Mouse (Mus musculus) yolk sac, embryonic 10.5 days (tissue): ENCODE data around the gene Ncf2.
"Not testable (repeated sequence)": the region's sequence is repeated elsewhere in the genome, so short reads cannot be mapped to it uniquely, and the experiment has no call there.

Experiments
- DNase-seq: peaks from one replicate; pipeline ENCODE4 v3.0.0-alpha.2; 2017; ENCODE audit warnings: low spot score

Gene Ncf2

GRCm38 (mm10) chr1:152799897-152800296 lies at the start of gene Ncf2:
Gene Ncf2, plus strand, starts transcription at chr1:152800194.
- DNase-seq = peak; percentile 73

- no peak for DNase-seq
These were observed 49.6 kb upstream of the Ncf2 start, which contains the start of gene Apobec4 for GRCm38 (mm10) chr1:152750312-152750965. Gene Apobec4, plus strand, starts transcription at chr1:152750551.

GRCm38 (mm10) chr1:152761791-152762190 lies 38.2 kb upstream of the Ncf2 start:
- DNase-seq = no peak

GRCm38 (mm10) chr1:152766032-152766772 lies 33.8 kb upstream of the Ncf2 start, which contains the start of the genes Rgl1 and Arpc5:
Gene Rgl1, minus strand, starts transcription at chr1:152766351.
Gene Arpc5, plus strand, starts transcription at chr1:152766542.
- peak; percentile 97 for DNase-seq

GRCm38 (mm10) chr1:152766804-152767748 lies 32.9 kb upstream of the Ncf2 start:
- no peak for DNase-seq

- peak; percentile 71 for DNase-seq
These were observed 32.1 kb upstream of the Ncf2 start for GRCm38 (mm10) chr1:152767749-152768488.

GRCm38 (mm10) chr1:152771016-152771415 lies 29.0 kb upstream of the Ncf2 start:
- DNase-seq = no peak

GRCm38 (mm10) chr1:152774601-152775000 lies 25.4 kb upstream of the Ncf2 start:
- DNase-seq = not testable (repeated sequence)

- DNase-seq = peak; percentile 68
These were observed 20.8 kb upstream of the Ncf2 start for GRCm38 (mm10) chr1:152779071-152779737.

GRCm38 (mm10) chr1:152784620-152785019 lies 15.4 kb upstream of the Ncf2 start:
- no peak for DNase-seq

GRCm38 (mm10) chr1:152785446-152785845 lies 14.5 kb upstream of the Ncf2 start:
- not testable (repeated sequence) for DNase-seq

- no peak for DNase-seq
These were observed 13.0 kb upstream of the Ncf2 start for GRCm38 (mm10) chr1:152786953-152787352.

GRCm38 (mm10) chr1:152788121-152788660 lies 11.8 kb upstream of the Ncf2 start:
- DNase-seq = peak; percentile 90

GRCm38 (mm10) chr1:152790254-152790653 lies 9.7 kb upstream of the Ncf2 start:
- DNase-seq = peak; percentile 75

- peak; percentile 77 for DNase-seq
These were observed 9.2 kb upstream of the Ncf2 start for GRCm38 (mm10) chr1:152790821-152791220.

GRCm38 (mm10) chr1:152791269-152791668 lies 8.7 kb upstream of the Ncf2 start:
- DNase-seq = peak; percentile 66

- DNase-seq = no peak
These were observed 7.1 kb upstream of the Ncf2 start for GRCm38 (mm10) chr1:152792736-152793494.

GRCm38 (mm10) chr1:152793495-152794130 lies 6.4 kb upstream of the Ncf2 start:
- DNase-seq = no peak

- no peak for DNase-seq
These were observed 4.2 kb upstream of the Ncf2 start for GRCm38 (mm10) chr1:152795688-152796255.
